Mouse (Mus musculus): ENCODE measurements around the gene Igf1r. TPM values are rescaled to one million over a fixed set of nuclear protein-coding genes. Genes with fewer than 3 reads are reported as not detected.

Igf1r gene
- polyA plus RNA-seq, 1 experiment: 2.6 TPM

DNA sequence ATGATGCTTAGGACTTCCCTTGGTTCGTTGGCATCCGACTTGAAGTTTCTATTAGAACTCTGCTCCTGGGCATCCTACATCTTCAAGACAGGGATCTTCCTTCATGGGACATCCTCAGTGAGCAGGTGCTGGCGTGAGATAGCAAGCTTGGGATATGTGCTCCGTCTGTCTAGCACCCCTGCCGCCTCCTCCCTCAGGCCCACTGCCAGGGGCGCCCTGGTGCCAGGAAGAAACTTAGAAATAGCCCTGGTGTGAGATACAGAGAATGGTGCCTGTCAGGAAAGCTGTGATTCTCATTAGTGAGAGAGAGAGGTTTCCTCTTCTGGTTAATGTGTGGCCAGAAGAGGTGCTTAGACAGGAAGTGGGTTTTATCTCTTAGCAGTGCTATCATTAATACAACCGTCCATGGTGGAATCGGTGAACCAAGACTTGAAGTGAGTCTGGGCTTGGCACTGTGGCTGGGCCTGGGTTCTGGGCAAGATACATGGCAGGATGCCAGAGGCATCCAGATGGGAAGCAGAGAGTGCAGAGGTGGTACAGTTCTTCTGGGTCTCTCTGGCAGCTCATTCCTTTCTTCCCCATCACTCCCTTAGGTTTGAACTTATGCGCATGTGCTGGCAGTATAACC, 272.9 kb downstream of the Igf1r start:
- WGBS: 77% methylated on average over 9 of the region's 9 CpGs
- Histone ChIP-seq H3K4me1 (ENCODE audit: control insufficient read depth, insufficient read depth, insufficient read length, low read length) (no peaks in the 10 kb centered on the region), H3K27ac (ENCODE audit: insufficient read depth, low read depth, low read length) (no peak overlapping the region), H3K27me3 (ENCODE audit: control insufficient read depth, insufficient read depth, low read length) (no peaks in the 10 kb centered on the region), H3K4me3 (ENCODE audit: low read depth, low read length) (no peak overlapping the region), H3K36me3 (ENCODE audit: control insufficient read depth, insufficient read depth, low read length) (peaks cover 3% of the 10 kb centered on the region; the same call in 1 of the 2 replicates)
- TF ChIP-seq POLR2A (IDR thresholded peaks at IDR 0.05; ENCODE audit: low read depth, low read length): no peak
- no peak for TF ChIP-seq CTCF (IDR thresholded peaks at IDR 0.05; ENCODE audit: extremely low read depth, insufficient read length, insufficient replicate concordance, low read depth, low read length)

DNA sequence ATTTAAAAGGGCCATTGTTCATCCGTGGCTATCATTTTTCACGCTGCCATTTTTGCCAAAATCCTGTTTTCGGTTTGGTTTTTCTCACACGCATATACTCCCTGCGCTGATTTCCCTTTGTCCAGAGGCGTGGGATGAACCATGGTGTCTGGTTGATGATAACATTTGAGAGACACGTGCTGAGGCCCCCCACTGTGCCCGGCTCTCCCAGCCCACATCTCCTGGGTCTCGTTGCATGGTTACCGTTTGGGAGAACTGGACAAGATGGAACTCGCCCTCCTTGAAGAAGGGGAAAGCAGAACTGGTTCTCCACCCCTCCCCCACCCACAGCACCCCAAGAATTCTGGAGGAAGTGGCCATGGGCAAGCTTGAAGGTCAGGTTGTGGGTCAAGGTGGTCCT, 274.4 kb downstream of the Igf1r start:
- Histone ChIP-seq H3K36me3 (ENCODE audit: control insufficient read depth, insufficient read depth, low read length) (peaks cover 3% of the 10 kb centered on the region; the same call in 1 of the 2 replicates), H3K27ac (ENCODE audit: insufficient read depth, low read depth, low read length) (no peak overlapping the region), H3K27me3 (ENCODE audit: control insufficient read depth, insufficient read depth, low read length) (no peaks in the 10 kb centered on the region), H3K4me3 (ENCODE audit: low read depth, low read length) (no peak overlapping the region), H3K4me1 (ENCODE audit: control insufficient read depth, insufficient read depth, insufficient read length, low read length) (no peaks in the 10 kb centered on the region)
- no peak for TF ChIP-seq POLR2A (IDR thresholded peaks at IDR 0.05; ENCODE audit: low read depth, low read length)
- no peak for TF ChIP-seq CTCF (IDR thresholded peaks at IDR 0.05; ENCODE audit: extremely low read depth, insufficient read length, insufficient replicate concordance, low read depth, low read length)
- 90% methylated on average over 11 of the region's 11 CpGs for WGBS

DNA sequence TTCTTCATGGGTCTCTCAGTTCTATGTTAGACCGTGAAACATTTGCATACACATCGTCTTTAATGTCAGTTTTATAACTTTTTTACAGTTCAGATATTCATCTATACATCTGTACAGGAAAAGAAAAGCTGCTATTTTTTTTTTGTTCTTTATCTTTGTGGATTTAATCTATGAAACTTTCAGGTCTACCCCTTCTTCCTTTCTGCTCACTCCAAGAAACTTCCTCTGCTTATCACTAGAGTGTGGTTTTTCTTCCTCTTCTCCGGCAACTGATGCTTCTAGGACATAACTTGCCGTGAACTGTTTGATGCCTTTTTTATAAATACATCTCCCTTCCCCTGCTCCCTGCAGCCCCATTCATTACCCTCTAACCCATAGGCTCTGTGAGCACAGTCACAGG, 275.0 kb downstream of the Igf1r start:
- H3K4me3 ChIP-seq (ENCODE audit: low read depth, low read length): no peak overlapping the region
- H3K27me3 ChIP-seq (ENCODE audit: control insufficient read depth, insufficient read depth, low read length): no peaks in the 10 kb centered on the region
- WGBS: 87% methylated on average over 4 of the region's 4 CpGs
- no peaks in the 10 kb centered on the region for H3K4me1 ChIP-seq (ENCODE audit: control insufficient read depth, insufficient read depth, insufficient read length, low read length)
- peaks cover 3% of the 10 kb centered on the region; the same call in 1 of the 2 replicates for H3K36me3 ChIP-seq (ENCODE audit: control insufficient read depth, insufficient read depth, low read length)
- TF ChIP-seq POLR2A (IDR thresholded peaks at IDR 0.05; ENCODE audit: low read depth, low read length) (no peak), CTCF (IDR thresholded peaks at IDR 0.05; ENCODE audit: extremely low read depth, insufficient read length, insufficient replicate concordance, low read depth, low read length) (no peak)
- no peak overlapping the region for H3K27ac ChIP-seq (ENCODE audit: insufficient read depth, low read depth, low read length)

DNA sequence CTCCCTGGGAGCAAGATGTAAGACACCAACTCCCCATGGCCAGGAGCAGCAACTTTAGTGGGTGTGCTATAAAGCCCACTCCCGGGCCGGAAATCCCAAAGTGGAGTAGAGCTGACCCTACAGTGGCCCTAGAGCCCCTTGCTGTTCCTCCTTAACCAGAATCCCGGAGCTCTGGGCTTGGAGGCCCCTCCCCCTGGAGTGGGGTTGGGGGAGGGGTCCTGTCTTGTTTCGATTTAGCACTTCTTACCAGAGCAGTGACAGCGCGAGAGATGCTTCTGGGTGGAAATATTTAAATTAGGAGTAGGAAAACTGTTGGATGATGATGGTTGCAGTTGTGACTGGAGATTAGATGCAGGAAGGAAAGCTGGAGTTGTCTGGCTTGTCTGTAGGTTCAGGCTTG, 275.9 kb downstream of the Igf1r start:
- no peak for TF ChIP-seq CTCF (IDR thresholded peaks at IDR 0.05; ENCODE audit: extremely low read depth, insufficient read length, insufficient replicate concordance, low read depth, low read length)
- TF ChIP-seq POLR2A (IDR thresholded peaks at IDR 0.05; ENCODE audit: low read depth, low read length): no peak
- Histone ChIP-seq H3K36me3 (ENCODE audit: control insufficient read depth, insufficient read depth, low read length) (peaks cover 3% of the 10 kb centered on the region; the same call in 1 of the 2 replicates), H3K27me3 (ENCODE audit: control insufficient read depth, insufficient read depth, low read length) (no peaks in the 10 kb centered on the region), H3K27ac (ENCODE audit: insufficient read depth, low read depth, low read length) (no peak overlapping the region), H3K4me1 (ENCODE audit: control insufficient read depth, insufficient read depth, insufficient read length, low read length) (no peaks in the 10 kb centered on the region), H3K4me3 (ENCODE audit: low read depth, low read length) (no peak overlapping the region)
- WGBS: 87% methylated on average over 6 of the region's 6 CpGs

DNA sequence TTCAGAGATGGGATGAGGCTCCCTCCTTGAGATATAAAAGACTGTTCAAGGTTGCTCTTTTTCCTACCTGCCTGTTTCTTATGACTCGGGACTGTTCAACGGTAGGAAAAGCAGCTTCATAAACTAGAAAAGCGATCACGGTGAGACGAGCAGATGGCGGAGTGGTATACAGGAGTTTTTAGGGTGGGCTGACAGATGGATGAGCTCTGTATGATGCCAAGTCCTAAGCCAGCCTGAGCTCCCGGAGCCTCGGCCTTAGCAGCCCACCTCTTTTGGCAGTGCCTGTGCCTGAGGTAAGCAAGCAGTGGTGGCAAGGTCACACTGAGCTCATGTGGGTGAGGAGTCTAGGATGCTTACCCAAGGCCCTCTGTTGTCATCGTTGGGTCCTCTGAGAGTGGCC, 278.2 kb downstream of the Igf1r start:
- Histone ChIP-seq H3K27me3 (ENCODE audit: control insufficient read depth, insufficient read depth, low read length) (no peaks in the 10 kb centered on the region), H3K4me3 (ENCODE audit: low read depth, low read length) (no peak overlapping the region), H3K36me3 (ENCODE audit: control insufficient read depth, insufficient read depth, low read length) (peaks cover 3% of the 10 kb centered on the region; the same call in 1 of the 2 replicates), H3K27ac (ENCODE audit: insufficient read depth, low read depth, low read length) (no peak overlapping the region), H3K4me1 (ENCODE audit: control insufficient read depth, insufficient read depth, insufficient read length, low read length) (no peaks in the 10 kb centered on the region)
- WGBS: 85% methylated on average over 9 of the region's 9 CpGs
- TF ChIP-seq CTCF (IDR thresholded peaks at IDR 0.05; ENCODE audit: extremely low read depth, insufficient read length, insufficient replicate concordance, low read depth, low read length) (no peak), POLR2A (IDR thresholded peaks at IDR 0.05; ENCODE audit: low read depth, low read length) (no peak)

DNA sequence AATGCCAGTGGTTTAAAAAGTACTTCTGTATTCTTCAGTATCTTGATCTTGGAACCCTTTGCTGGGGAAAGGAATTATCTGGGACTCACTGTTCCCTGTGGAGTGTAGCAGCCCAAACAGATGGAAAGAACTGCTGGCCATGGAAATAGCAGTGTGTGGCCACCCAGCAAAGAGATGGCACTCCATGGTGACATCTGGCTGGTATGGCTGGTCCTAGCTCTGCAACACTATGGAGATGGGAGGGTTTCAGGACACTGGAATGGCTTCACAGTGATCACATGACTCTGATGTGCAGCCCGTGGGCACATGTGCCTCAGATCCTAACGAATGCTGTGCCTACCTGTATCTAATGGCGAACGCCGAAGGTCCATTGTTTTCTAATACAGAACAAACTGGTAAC, 279.9 kb downstream of the Igf1r start:
- H3K4me3 ChIP-seq (ENCODE audit: low read depth, low read length): no peak overlapping the region
- H3K4me1 ChIP-seq (ENCODE audit: control insufficient read depth, insufficient read depth, insufficient read length, low read length): no peaks in the 10 kb centered on the region
- no peak overlapping the region for H3K27ac ChIP-seq (ENCODE audit: insufficient read depth, low read depth, low read length)
- H3K36me3 ChIP-seq (ENCODE audit: control insufficient read depth, insufficient read depth, low read length): no peaks in the 10 kb centered on the region
- WGBS: 94% methylated on average over 5 of the region's 5 CpGs
- H3K27me3 ChIP-seq (ENCODE audit: control insufficient read depth, insufficient read depth, low read length): no peaks in the 10 kb centered on the region
- TF ChIP-seq CTCF (IDR thresholded peaks at IDR 0.05; ENCODE audit: extremely low read depth, insufficient read length, insufficient replicate concordance, low read depth, low read length) (no peak), POLR2A (IDR thresholded peaks at IDR 0.05; ENCODE audit: low read depth, low read length) (no peak)

DNA sequence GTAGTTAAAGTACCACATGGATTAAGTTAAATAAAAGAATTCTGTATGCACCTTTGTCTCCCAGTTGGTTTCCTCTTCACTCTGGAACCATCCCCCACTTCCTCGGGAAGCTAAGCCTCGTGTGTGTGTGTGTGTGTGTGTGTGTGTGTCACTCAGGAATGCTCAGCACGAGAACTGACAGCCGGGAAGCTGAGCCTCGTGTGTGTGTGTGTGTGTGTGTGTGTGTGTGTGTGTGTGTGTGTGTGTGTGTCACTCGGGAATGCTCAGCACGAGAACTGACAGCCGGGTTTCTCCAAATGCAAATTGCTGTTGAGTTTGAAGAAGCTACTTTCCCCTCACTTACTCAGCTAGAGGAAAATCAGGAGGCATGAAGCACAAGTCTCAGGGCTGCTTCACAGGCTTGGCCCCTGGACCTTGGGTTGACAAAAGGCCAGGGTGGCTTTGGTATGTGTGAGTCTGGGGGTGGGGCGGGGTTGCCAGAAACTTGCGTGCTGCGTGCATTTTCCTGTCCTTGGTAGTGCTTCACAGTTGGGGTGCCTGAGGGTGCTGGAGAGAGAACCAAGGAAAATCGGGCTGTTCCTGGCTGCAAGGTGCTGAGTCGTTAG, 281.1 kb downstream of the Igf1r start:
- no peaks in the 10 kb centered on the region for H3K27me3 ChIP-seq (ENCODE audit: control insufficient read depth, insufficient read depth, low read length)
- no peak overlapping the region for H3K4me3 ChIP-seq (ENCODE audit: low read depth, low read length)
- WGBS: 39% methylated on average over 13 of the region's 13 CpGs
- no peaks in the 10 kb centered on the region for H3K36me3 ChIP-seq (ENCODE audit: control insufficient read depth, insufficient read depth, low read length)
- no peaks in the 10 kb centered on the region for H3K4me1 ChIP-seq (ENCODE audit: control insufficient read depth, insufficient read depth, insufficient read length, low read length)
- TF ChIP-seq CTCF (IDR thresholded peaks at IDR 0.05; ENCODE audit: extremely low read depth, insufficient read length, insufficient replicate concordance, low read depth, low read length) (no peak), POLR2A (IDR thresholded peaks at IDR 0.05; ENCODE audit: low read depth, low read length) (no peak)
- H3K27ac ChIP-seq (ENCODE audit: insufficient read depth, low read depth, low read length): no peak overlapping the region

Measured in small intestine, adult 2 months (tissue).